In genomic region chr3:37616586-37617547, GRCm38 (mm10) we compare ENCODE assay signal across 12 mouse cellular contexts. TPM values are rescaled to one million over a fixed set of nuclear protein-coding genes. Genes with fewer than 3 reads are reported as not detected.
DNase-seq lines count a peak whose midpoint lies in the region; ATAC-seq and TF ChIP-seq lines count a peak whose summit lies in the region.
"Had no signal": no experiment of that assay in that cellular context is flagged by ENCODE, and none has a peak within 500 bp of the region (broad histone marks: within the 10 kb centered on the region; RNA-seq: fewer than 3 reads in every experiment).

No protein-coding gene starts in this region.

- H3K9me3 ChIP-seq in forebrain, embryonic 10.5 days: peaks cover 6% of the 10 kb centered on the region; the same call in 1 of the 2 replicates
- no peaks in the 10 kb centered on the region; the same call in 1 of the 2 replicates for H3K9me3 ChIP-seq in forebrain, embryonic 16.5 days (ENCODE audit: control insufficient read depth, low read length)
- H3K9me3 ChIP-seq in midbrain, embryonic 15.5 days: no peaks in the 10 kb centered on the region
- H3K9me3 ChIP-seq: heart, embryonic 13.5 days had no signal

- H3K4me2 ChIP-seq in forebrain, embryonic 16.5 days (ENCODE audit: low read length): no peak overlapping the region
- no peak overlapping the region for H3K4me2 ChIP-seq in midbrain, embryonic 15.5 days
- H3K4me2 ChIP-seq: heart, embryonic 13.5 days had no signal

- WGBS in forebrain, embryonic 10.5 days: 40% methylated on average over 21 of the region's 21 CpGs
- WGBS in forebrain, embryonic 16.5 days: 21% methylated on average over 21 of the region's 21 CpGs
- WGBS in macrophage (ENCODE audit: missing documents): 32% methylated on average over 21 of the region's 21 CpGs
- WGBS in midbrain, embryonic 15.5 days: 58% methylated on average over 21 of the region's 21 CpGs

- ATAC-seq in forebrain, embryonic 16.5 days: no peak
- ATAC-seq in hematopoietic stem cell, adult 5-6 weeks (replicated peaks in 1 of 2; ENCODE audit: insufficient read depth in 1 of 2, low FRiP score in 2 of 2, low TSS enrichment in 1 of 2, low read depth in 1 of 2, poor library complexity in 2 of 2, severe bottlenecking in 2 of 2): peak; percentile 68 to 74
- no peak for ATAC-seq in midbrain, embryonic 15.5 days (replicated peaks)
- ATAC-seq: hindbrain, postnatal 0 days; Patski had no signal

- peak overlapping the region; percentile 5; the same call in 1 of the 2 replicates for H3K4me3 ChIP-seq in forebrain, embryonic 10.5 days
- no peak overlapping the region for H3K4me3 ChIP-seq in forebrain, embryonic 16.5 days (replicated peaks; ENCODE audit: low read length)
- peak overlapping the region; percentile 6; the same call in 1 of the 2 replicates for H3K4me3 ChIP-seq in macrophage (ENCODE audit: inconsistent target)
- H3K4me3 ChIP-seq in left cerebral cortex, adult 2 months: no peak overlapping the region
- H3K4me3 ChIP-seq in midbrain, embryonic 15.5 days: no peak overlapping the region
- H3K4me3 ChIP-seq: heart, embryonic 13.5 days had no signal

- H3K36me3 ChIP-seq in forebrain, embryonic 10.5 days (replicated peaks): no peaks in the 10 kb centered on the region
- H3K36me3 ChIP-seq in forebrain, embryonic 16.5 days (ENCODE audit: control insufficient read depth, insufficient read depth): no peaks in the 10 kb centered on the region
- H3K36me3 ChIP-seq in macrophage (ENCODE audit: inconsistent target): no peaks in the 10 kb centered on the region
- H3K36me3 ChIP-seq in midbrain, embryonic 15.5 days (replicated peaks): no peaks in the 10 kb centered on the region
- H3K36me3 ChIP-seq: heart, embryonic 13.5 days had no signal

- no peak for TF ChIP-seq POLR2A in brain, embryonic 14.5 days (IDR thresholded peaks at IDR 0.05; ENCODE audit: borderline replicate concordance, extremely low read depth, insufficient read depth, insufficient read length, poor library complexity, severe bottlenecking)

- TF ChIP-seq CTCF in brain, embryonic 14.5 days (IDR thresholded peaks at IDR 0.05; ENCODE audit: borderline replicate concordance, extremely low read depth, insufficient read depth, insufficient read length): no peak
- no peak for TF ChIP-seq CTCF in left cerebral cortex, adult 2 months (IDR thresholded peaks at IDR 0.05)

- DNase-seq in forebrain, embryonic 10.5 days (ENCODE audit: extremely low spot score, low spot score): no peak
- DNase-seq in brain, embryonic 14.5 days (ENCODE audit: low read depth): peak; percentile 62
- DNase-seq in left cerebral cortex, adult 2 months (ENCODE audit: extremely low spot score in 1 of 2, low spot score in 2 of 2): no peak
- no peak for DNase-seq in gastrocnemius, postnatal 10 days
- DNase-seq: lung, postnatal 10 days had no signal

- H3K79me2 ChIP-seq in macrophage (ENCODE audit: inconsistent target): no peaks in the 10 kb centered on the region

- peaks cover 36% of the 10 kb centered on the region for H3K27me3 ChIP-seq in forebrain, embryonic 10.5 days (ENCODE audit: poor library complexity, severe bottlenecking)
- H3K27me3 ChIP-seq in forebrain, embryonic 16.5 days (replicated peaks; ENCODE audit: control insufficient read depth, insufficient read depth, low read length): no peaks in the 10 kb centered on the region
- H3K27me3 ChIP-seq in midbrain, embryonic 15.5 days (replicated peaks): no peaks in the 10 kb centered on the region
- H3K27me3 ChIP-seq: heart, embryonic 13.5 days; Patski had no signal

- intact Hi-C loops in left cerebral cortex, adult 2 months (cut with DNase I): no loop called here

- H3K9ac ChIP-seq in forebrain, embryonic 16.5 days (replicated peaks; ENCODE audit: low read depth, low read length): no peak overlapping the region
- H3K9ac ChIP-seq in midbrain, embryonic 15.5 days: no peak overlapping the region
- H3K9ac ChIP-seq: heart, embryonic 13.5 days had no signal

- H3K4me1 ChIP-seq in forebrain, embryonic 10.5 days: peaks cover 26% of the 10 kb centered on the region
- no peaks in the 10 kb centered on the region for H3K4me1 ChIP-seq in forebrain, embryonic 16.5 days (replicated peaks; ENCODE audit: control insufficient read depth, insufficient read depth, low read length)
- H3K4me1 ChIP-seq in midbrain, embryonic 15.5 days: no peaks in the 10 kb centered on the region

- peak overlapping the region; percentile 70 for H3K27ac ChIP-seq in forebrain, embryonic 10.5 days
- H3K27ac ChIP-seq in forebrain, embryonic 16.5 days (ENCODE audit: low read length): no peak overlapping the region
- no peak overlapping the region for H3K27ac ChIP-seq in macrophage
- H3K27ac ChIP-seq in left cerebral cortex, adult 2 months: no peak overlapping the region
- no peak overlapping the region for H3K27ac ChIP-seq in midbrain, embryonic 15.5 days
- H3K27ac ChIP-seq: heart, embryonic 13.5 days; hindbrain, postnatal 0 days had no signal

RNA-seq across cellular contexts. Expression of gene Spry1, which starts 22.9 kb away (rescaled TPM):
- 21.6 and 29.1 TPM in 2 replicates for polyA plus RNA-seq in forebrain, embryonic 10.5 days (2016; fragmentation: Nextera tagmentation; extraction: Ambion mirVana)
- 6.4 and 6.6 TPM in 2 replicates for polyA plus RNA-seq in forebrain, embryonic 16.5 days (2015; fragmentation: Nextera tagmentation; extraction: Ambion mirVana)
- polyA plus RNA-seq in brain, embryonic 14.5 days (2012; rRNA removed): 17.8 and 20.2 TPM in 2 replicates
- total RNA-seq in hematopoietic stem cell, adult 5-6 weeks (2017): 16.3 and 29.6 TPM in 2 replicates
- total RNA-seq in macrophage (2018; cell fraction: chromatin; rRNA removed): 1 to 10 TPM in 11 of 26 experiments, under 1 TPM in 4, not detected in 11; 0.38 to 6.5 (median 1.9) TPM
- 1 to 10 TPM in 7 of 26 experiments, under 1 TPM in 17, not detected in 2; 0.07 to 5.9 (median 0.37) TPM for total RNA-seq in macrophage (2018; cell fraction: cytosol; rRNA removed)
- 1 to 10 TPM in 15 of 26 experiments, under 1 TPM in 7, not detected in 4; 0.21 to 7.6 (median 1.8) TPM for total RNA-seq in macrophage (2018; cell fraction: nucleus; rRNA removed)
- polyA plus RNA-seq in macrophage (2018): 0.07 to 0.12 TPM (median 0.08 TPM) in 3 replicates
- total RNA-seq in left cerebral cortex, adult 2 months (2021): 10 to 100 TPM in 1 of 2 experiments, 1 to 10 TPM in 1; 9.7 to 11.0 TPM
- total RNA-seq in gastrocnemius, postnatal 10 days (2021): 10 to 100 TPM; 51.7 to 61.1 TPM
- polyA plus RNA-seq in midbrain, embryonic 15.5 days (2015; fragmentation: Nextera tagmentation; extraction: Ambion mirVana): 7.1 and 7.9 TPM in 2 replicates

Comparison
In these comparisons a context has a peak if more than half of its experiments do, and no peak if none do; other contexts are left out.
1. H3K4me3 ChIP-seq: peak in forebrain, embryonic 10.5 days (single experiment) and macrophage (single experiment); none in forebrain, embryonic 16.5 days (single experiment), left cerebral cortex, adult 2 months (single experiment) and midbrain, embryonic 15.5 days (single experiment).
2. ATAC-seq: peak in hematopoietic stem cell, adult 5-6 weeks (2 of 2); none in forebrain, embryonic 16.5 days (single experiment) and midbrain, embryonic 15.5 days (single experiment).